Mouse (Mus musculus): ENCODE data around the gene Fam173b. TPM values are rescaled to one million over a fixed set of nuclear protein-coding genes. Genes with fewer than 3 reads are reported as not detected.

Fam173b gene
- polyA plus RNA-seq (2017; shearing (Covaris generic)): 14.5 TPM

GRCm38 (mm10) chr15:31601646-31602374 is at the start of gene Fam173b, which contains the start of gene Cct5:
TSS of gene Fam173b (plus strand) at chr15:31601852.
TSS of gene Cct5 (minus strand) at chr15:31601804.

GRCm38 (mm10) chr15:31565184-31565583 is 36.5 kb upstream of the Fam173b start, which contains the start of gene Cmbl:
TSS of gene Cmbl (plus strand) at chr15:31565389.

Other genes starting within 250 kb of the Fam173b start
- not detected for gene Ankrd33b, start 234.1 kb upstream of the Fam173b start, polyA plus RNA-seq (2017; shearing (Covaris generic))
- gene Ropn1l, start 148.1 kb upstream of the Fam173b start, polyA plus RNA-seq (2017; shearing (Covaris generic)): 0.38 TPM
- 11.1 TPM for gene March6, start 70.8 kb upstream of the Fam173b start, polyA plus RNA-seq (2017; shearing (Covaris generic))
- 0.47 TPM for gene Cmbl, start 36.5 kb upstream of the Fam173b start, polyA plus RNA-seq (2017; shearing (Covaris generic))
- gene Cct5, start within 50 bp of the Fam173b start, polyA plus RNA-seq (2017; shearing (Covaris generic)): 386 TPM

Measured in CD4-positive, CD25-positive, alpha-beta regulatory T cell, adult 9 weeks (primary cell).